Mouse (Mus musculus) hindbrain, embryonic 13.5 days (tissue): ENCODE measurements around the gene Hmgb1. TPM values are rescaled to one million over a fixed set of nuclear protein-coding genes. Genes with fewer than 3 reads are reported as not detected.

Experiments used
- ATAC-seq: fragments of 200-750 bp; cut with Nextera tagmentation; 2 replicates; pipeline ENCODE4 v1.8.0; 2017; ENCODE audit warnings: moderate TSS enrichment; ENCODE audit not compliant: low FRiP score
- H3K27ac ChIP-seq: fragments of 300-500 bp; sonication (generic); 2 replicates; pipeline ENCODE4 v1.5.1; 2015; ENCODE audit warnings: inconsistent platforms, mild to moderate bottlenecking, moderate library complexity
- H3K27me3 ChIP-seq: fragments of 300-500 bp; sonication (generic); 2 replicates; pipeline ENCODE4 v1.6.1; 2015; ENCODE audit warnings: mild to moderate bottlenecking, inconsistent platforms
- H3K36me3 ChIP-seq: fragments of 300-500 bp; sonication (generic); 2 replicates; pipeline ENCODE4 v1.6.1; 2015; ENCODE audit warnings: mild to moderate bottlenecking, inconsistent platforms
- H3K4me1 ChIP-seq: fragments of 300-500 bp; sonication (generic); replicated peaks from 2 replicates; pipeline ENCODE4 v1.6.1; 2015; ENCODE audit warnings: inconsistent platforms
- H3K4me2 ChIP-seq: fragments of 300-500 bp; sonication (generic); 2 replicates; pipeline ENCODE4 v1.6.1; 2015; ENCODE audit warnings: inconsistent platforms, mild to moderate bottlenecking, moderate library complexity
- H3K4me3 ChIP-seq: fragments of 300-500 bp; sonication (generic); 2 replicates; pipeline ENCODE4 v1.5.1; 2015; ENCODE audit warnings: mild to moderate bottlenecking, inconsistent platforms
- H3K9ac ChIP-seq: fragments of 300-500 bp; sonication (generic); 2 replicates; pipeline ENCODE4 v1.6.1; 2015; ENCODE audit warnings: mild to moderate bottlenecking, inconsistent platforms
- H3K9me3 ChIP-seq: fragments of 300-500 bp; sonication (generic); 2 replicates; pipeline ENCODE4 v1.6.1; 2016; ENCODE audit warnings: inconsistent platforms
- WGBS: fragments of 180-500 bp; shearing (Covaris S2); methylation state at CpG from one replicate; pipeline ENCODE4 v1.1.7; 2015; 5-methylcytosine and 5-hydroxymethylcytosine counted together
- polyA plus RNA-seq: library from polyadenylated mRNA; unstranded; fragments of >200 nt; fragmentation: Nextera tagmentation; extraction: Ambion mirVana; gene quantifications from 2 replicates; pipeline ENCODE4 v1.2.1, GENCODE M21; 2015

The Hmgb1 gene
- polyA plus RNA-seq, 1 experiment from 2014 or later = 984 TPM

- 58% methylated on average over 1 of the region's 1 CpGs for WGBS
- no peaks in the 10 kb centered on the region for H3K9me3 ChIP-seq
- H3K27me3 ChIP-seq = no peaks in the 10 kb centered on the region
- 0 out of 2 replicates have a peak, but pooled peaks cover 2% of the 10 kb centered on the region for H3K36me3 ChIP-seq
- H3K4me3 ChIP-seq = peak overlapping the region; percentile 59
- ATAC-seq = no peak
- peaks cover 26% of the 10 kb centered on the region for H3K4me1 ChIP-seq
- peak overlapping the region; percentile 78; the same call in 1 of the 2 replicates for H3K9ac ChIP-seq
- peak overlapping the region; percentile 54 for H3K4me2 ChIP-seq
- peak overlapping the region; percentile 94; the same call in 1 of the 2 replicates for H3K27ac ChIP-seq
These were observed 1.2 kb downstream of the Hmgb1 start for GRCm38 (mm10) chr5:149183122-149183521.

GRCm38 (mm10) chr5:149182186-149182870 is 2.0 kb downstream of the Hmgb1 start:
- Histone ChIP-seq H3K4me2 (no peak overlapping the region), H3K36me3 (0 out of 2 replicates have a peak, but pooled peaks cover 2% of the 10 kb centered on the region), H3K9me3 (no peaks in the 10 kb centered on the region), H3K27ac (no peak overlapping the region), H3K4me3 (no peak overlapping the region), H3K4me1 (peaks cover 26% of the 10 kb centered on the region), H3K9ac (no peak overlapping the region), H3K27me3 (no peaks in the 10 kb centered on the region)
- no peak for ATAC-seq
- WGBS = 86% methylated on average over 5 of the region's 5 CpGs

- H3K27me3 ChIP-seq = no peaks in the 10 kb centered on the region
- no peak overlapping the region for H3K4me2 ChIP-seq
- H3K9me3 ChIP-seq = no peaks in the 10 kb centered on the region
- no peak overlapping the region for H3K9ac ChIP-seq
- peaks cover 5% of the 10 kb centered on the region for H3K4me1 ChIP-seq
- H3K36me3 ChIP-seq = no peaks in the 10 kb centered on the region
- H3K4me3 ChIP-seq = no peak overlapping the region
- 90% methylated on average over 3 of the region's 3 CpGs for WGBS
- no peak overlapping the region for H3K27ac ChIP-seq
- no peak for ATAC-seq
These were observed 4.5 kb downstream of the Hmgb1 start for GRCm38 (mm10) chr5:149179826-149180225.

- 93% methylated on average over 5 of the region's 5 CpGs for WGBS
These were observed 6.2 kb downstream of the Hmgb1 start for GRCm38 (mm10) chr5:149178095-149178494.

GRCm38 (mm10) chr5:149175736-149176135 is 8.6 kb downstream of the Hmgb1 start:
- no peak for ATAC-seq
- H3K9me3 ChIP-seq = no peaks in the 10 kb centered on the region
- no peaks in the 10 kb centered on the region for H3K27me3 ChIP-seq
- H3K27ac ChIP-seq = no peak overlapping the region
- H3K36me3 ChIP-seq = no peaks in the 10 kb centered on the region
- no peak overlapping the region for H3K4me2 ChIP-seq
- no peaks in the 10 kb centered on the region; the same call in 1 of the 2 replicates for H3K4me1 ChIP-seq
- H3K9ac ChIP-seq = no peak overlapping the region
- WGBS = 92% methylated on average over 6 of the region's 6 CpGs
- H3K4me3 ChIP-seq = no peak overlapping the region

More at GRCm38 (mm10) chr5:149178095-149178494, 6.2 kb downstream of the Hmgb1 start:
- no peak overlapping the region for H3K4me2 ChIP-seq
- H3K27ac ChIP-seq = no peak overlapping the region
- ATAC-seq = no peak
- peaks cover 5% of the 10 kb centered on the region for H3K4me1 ChIP-seq
- no peak overlapping the region for H3K9ac ChIP-seq
- H3K27me3 ChIP-seq = no peaks in the 10 kb centered on the region
- no peaks in the 10 kb centered on the region for H3K9me3 ChIP-seq
- no peak overlapping the region for H3K4me3 ChIP-seq
- no peaks in the 10 kb centered on the region for H3K36me3 ChIP-seq

- no peak overlapping the region for H3K27ac ChIP-seq
- no peak overlapping the region for H3K4me2 ChIP-seq
- no peak overlapping the region for H3K9ac ChIP-seq
- H3K4me3 ChIP-seq = no peak overlapping the region
- no peaks in the 10 kb centered on the region for H3K9me3 ChIP-seq
- no peaks in the 10 kb centered on the region; the same call in 1 of the 2 replicates for H3K4me1 ChIP-seq
- H3K27me3 ChIP-seq = no peaks in the 10 kb centered on the region
- 86% methylated on average over 7 of the region's 7 CpGs for WGBS
- ATAC-seq = no peak
- H3K36me3 ChIP-seq = no peaks in the 10 kb centered on the region
These were observed 9.8 kb downstream of the Hmgb1 start for GRCm38 (mm10) chr5:149174527-149174926.

- H3K27me3 ChIP-seq = no peaks in the 10 kb centered on the region
- no peak overlapping the region for H3K4me2 ChIP-seq
- no peak overlapping the region for H3K9ac ChIP-seq
- no peak for ATAC-seq
- no peak overlapping the region for H3K4me3 ChIP-seq
- H3K27ac ChIP-seq = no peak overlapping the region
- H3K9me3 ChIP-seq = no peaks in the 10 kb centered on the region
- no peaks in the 10 kb centered on the region; the same call in 1 of the 2 replicates for H3K4me1 ChIP-seq
- WGBS = 76% methylated on average over 10 of the region's 10 CpGs
- H3K36me3 ChIP-seq = no peaks in the 10 kb centered on the region
These were observed 12.0 kb downstream of the Hmgb1 start for GRCm38 (mm10) chr5:149172246-149172645.

GRCm38 (mm10) chr5:149170841-149171588 is 13.3 kb downstream of the Hmgb1 start:
- WGBS = 47% methylated on average over 8 of the region's 8 CpGs

GRCm38 (mm10) chr5:149168816-149169215 is 15.5 kb downstream of the Hmgb1 start:
- no peak for ATAC-seq
- Histone ChIP-seq H3K27ac (no peak overlapping the region), H3K36me3 (no peaks in the 10 kb centered on the region), H3K9ac (no peak overlapping the region), H3K27me3 (no peaks in the 10 kb centered on the region), H3K4me3 (no peak overlapping the region), H3K4me1 (no peaks in the 10 kb centered on the region; the same call in 1 of the 2 replicates), H3K9me3 (no peaks in the 10 kb centered on the region), H3K4me2 (no peak overlapping the region)
- 74% methylated on average over 9 of the region's 9 CpGs for whole genome bisulfite sequencing

More at GRCm38 (mm10) chr5:149170841-149171588, 13.3 kb downstream of the Hmgb1 start:
- H3K4me3 ChIP-seq = no peak overlapping the region
- no peak overlapping the region for H3K27ac ChIP-seq
- no peak overlapping the region for H3K4me2 ChIP-seq
- H3K36me3 ChIP-seq = no peaks in the 10 kb centered on the region
- H3K9ac ChIP-seq = no peak overlapping the region
- H3K9me3 ChIP-seq = no peaks in the 10 kb centered on the region
- no peak for ATAC-seq
- no peaks in the 10 kb centered on the region for H3K27me3 ChIP-seq
- no peaks in the 10 kb centered on the region; the same call in 1 of the 2 replicates for H3K4me1 ChIP-seq

- H3K27me3 ChIP-seq = no peaks in the 10 kb centered on the region
- H3K4me2 ChIP-seq = no peak overlapping the region
- H3K4me1 ChIP-seq = no peaks in the 10 kb centered on the region; the same call in 1 of the 2 replicates
- no peak for ATAC-seq
- no peak overlapping the region for H3K27ac ChIP-seq
- 85% methylated on average over 2 of the region's 2 CpGs for WGBS
- H3K9me3 ChIP-seq = no peaks in the 10 kb centered on the region
- no peak overlapping the region for H3K4me3 ChIP-seq
- no peak overlapping the region for H3K9ac ChIP-seq
- H3K36me3 ChIP-seq = no peaks in the 10 kb centered on the region
These were observed 16.2 kb downstream of the Hmgb1 start for GRCm38 (mm10) chr5:149168051-149168450.

GRCm38 (mm10) chr5:149166011-149166410 is 18.3 kb downstream of the Hmgb1 start:
- H3K27ac ChIP-seq = no peak overlapping the region
- H3K4me3 ChIP-seq = no peak overlapping the region
- no peaks in the 10 kb centered on the region; the same call in 1 of the 2 replicates for H3K4me1 ChIP-seq
- WGBS = 92% methylated on average over 10 of the region's 10 CpGs
- no peaks in the 10 kb centered on the region for H3K27me3 ChIP-seq
- no peaks in the 10 kb centered on the region for H3K9me3 ChIP-seq
- no peak overlapping the region for H3K9ac ChIP-seq
- no peaks in the 10 kb centered on the region for H3K36me3 ChIP-seq
- H3K4me2 ChIP-seq = no peak overlapping the region
- ATAC-seq = no peak

- no peak overlapping the region for H3K27ac ChIP-seq
- H3K9ac ChIP-seq = no peak overlapping the region
- no peak overlapping the region for H3K4me3 ChIP-seq
- H3K27me3 ChIP-seq = no peaks in the 10 kb centered on the region
- no peaks in the 10 kb centered on the region for H3K9me3 ChIP-seq
- 40% methylated on average over 7 of the region's 7 CpGs for WGBS
- no peaks in the 10 kb centered on the region for H3K36me3 ChIP-seq
- H3K4me2 ChIP-seq = no peak overlapping the region
- no peaks in the 10 kb centered on the region for H3K4me1 ChIP-seq
- ATAC-seq = no peak
These were observed 19.4 kb downstream of the Hmgb1 start for GRCm38 (mm10) chr5:149164881-149165280.
